Mouse (Mus musculus): ENCODE measurements around the gene Cdc7. TPM values are rescaled to one million over a fixed set of nuclear protein-coding genes. Genes with fewer than 3 reads are reported as not detected.

Cdc7 gene
- polyA plus RNA-seq, 1 experiment from 2014 or later = 41.1 TPM

GRCm38 (mm10) chr5:106996539-106997244 is 32.6 kb downstream of the Cdc7 start:
- H3K4me1 ChIP-seq (replicated peaks) = peaks cover 7% of the 10 kb centered on the region
- H3K9me3 ChIP-seq = no peaks in the 10 kb centered on the region
- H3K27me3 ChIP-seq = 0 out of 2 replicates have a peak, but pooled peaks cover 3% of the 10 kb centered on the region
- WGBS = 67% methylated on average over 7 of the region's 7 CpGs
- no peak overlapping the region for H3K4me3 ChIP-seq
- no peak overlapping the region for H3K27ac ChIP-seq
- H3K9ac ChIP-seq = no peak overlapping the region
- no peak for ATAC-seq (ENCODE audit: low FRiP score)
- H3K36me3 ChIP-seq = no peaks in the 10 kb centered on the region
- H3K4me2 ChIP-seq = no peak overlapping the region

- WGBS = 47% methylated on average over 11 of the region's 11 CpGs
- H3K4me3 ChIP-seq = no peak overlapping the region
- peak overlapping the region; percentile 35 for H3K27ac ChIP-seq
- no peak overlapping the region for H3K4me2 ChIP-seq
- peaks cover 6% of the 10 kb centered on the region; the same call in 1 of the 2 replicates for H3K9me3 ChIP-seq
- H3K9ac ChIP-seq = no peak overlapping the region
- peak; percentile 36; the same call in 1 of the 2 replicates for ATAC-seq (ENCODE audit: low FRiP score)
- no peaks in the 10 kb centered on the region for H3K27me3 ChIP-seq
- H3K36me3 ChIP-seq = no peaks in the 10 kb centered on the region
- H3K4me1 ChIP-seq (replicated peaks) = peaks cover 8% of the 10 kb centered on the region
These were observed 37.4 kb downstream of the Cdc7 start for GRCm38 (mm10) chr5:107001396-107002090.

GRCm38 (mm10) chr5:107002091-107002416 is 37.9 kb downstream of the Cdc7 start:
- no peak for ATAC-seq (ENCODE audit: low FRiP score)
- 41% methylated on average over 5 of the region's 5 CpGs for WGBS
- H3K36me3 ChIP-seq = no peaks in the 10 kb centered on the region
- no peak overlapping the region for H3K4me3 ChIP-seq
- no peak overlapping the region for H3K4me2 ChIP-seq
- H3K4me1 ChIP-seq (replicated peaks) = peaks cover 8% of the 10 kb centered on the region
- no peak overlapping the region for H3K9ac ChIP-seq
- no peak overlapping the region for H3K27ac ChIP-seq
- H3K27me3 ChIP-seq = no peaks in the 10 kb centered on the region
- H3K9me3 ChIP-seq = peaks cover 6% of the 10 kb centered on the region; the same call in 1 of the 2 replicates

- H3K4me2 ChIP-seq = no peak overlapping the region
- 97% methylated on average over 3 of the region's 3 CpGs for WGBS
- no peak overlapping the region for H3K9ac ChIP-seq
- no peak overlapping the region for H3K27ac ChIP-seq
- H3K9me3 ChIP-seq = peaks cover 6% of the 10 kb centered on the region; the same call in 1 of the 2 replicates
- no peaks in the 10 kb centered on the region for H3K36me3 ChIP-seq
- no peaks in the 10 kb centered on the region for H3K27me3 ChIP-seq
- H3K4me3 ChIP-seq = no peak overlapping the region
- ATAC-seq (ENCODE audit: low FRiP score) = no peak
- H3K4me1 ChIP-seq (replicated peaks) = peaks cover 8% of the 10 kb centered on the region; the same call in 1 of the 2 replicates
These were observed 45.6 kb downstream of the Cdc7 start for GRCm38 (mm10) chr5:107009721-107010120.

- 79% methylated on average over 3 of the region's 3 CpGs for WGBS
These were observed 46.2 kb downstream of the Cdc7 start for GRCm38 (mm10) chr5:107010300-107010699.

GRCm38 (mm10) chr5:107011316-107012029 is 47.4 kb downstream of the Cdc7 start:
- no peak overlapping the region for H3K4me3 ChIP-seq
- H3K27me3 ChIP-seq = 0 out of 2 replicates have a peak, but pooled peaks cover 5% of the 10 kb centered on the region
- no peak overlapping the region for H3K4me2 ChIP-seq
- peaks cover 15% of the 10 kb centered on the region for H3K4me1 ChIP-seq (replicated peaks)
- H3K36me3 ChIP-seq = no peaks in the 10 kb centered on the region
- H3K27ac ChIP-seq = no peak overlapping the region
- WGBS = 68% methylated on average over 7 of the region's 7 CpGs
- H3K9ac ChIP-seq = no peak overlapping the region
- no peak for ATAC-seq (ENCODE audit: low FRiP score)
- no peaks in the 10 kb centered on the region for H3K9me3 ChIP-seq

More at GRCm38 (mm10) chr5:107010300-107010699, 46.2 kb downstream of the Cdc7 start:
- H3K9ac ChIP-seq = no peak overlapping the region
- peaks cover 6% of the 10 kb centered on the region; the same call in 1 of the 2 replicates for H3K9me3 ChIP-seq
- H3K27ac ChIP-seq = no peak overlapping the region
- H3K4me1 ChIP-seq (replicated peaks) = peaks cover 10% of the 10 kb centered on the region; the same call in 1 of the 2 replicates
- no peak overlapping the region for H3K4me3 ChIP-seq
- no peaks in the 10 kb centered on the region for H3K36me3 ChIP-seq
- 0 out of 2 replicates have a peak, but pooled peaks cover 1% of the 10 kb centered on the region for H3K27me3 ChIP-seq
- H3K4me2 ChIP-seq = no peak overlapping the region
- ATAC-seq (ENCODE audit: low FRiP score) = no peak

GRCm38 (mm10) chr5:107012030-107012715 is 48.1 kb downstream of the Cdc7 start:
- Histone ChIP-seq H3K4me2 (no peak overlapping the region), H3K27ac (no peak overlapping the region), H3K4me1 (replicated peaks) (peaks cover 15% of the 10 kb centered on the region), H3K9ac (no peak overlapping the region), H3K27me3 (0 out of 2 replicates have a peak, but pooled peaks cover 5% of the 10 kb centered on the region), H3K9me3 (no peaks in the 10 kb centered on the region), H3K36me3 (no peaks in the 10 kb centered on the region), H3K4me3 (no peak overlapping the region)
- 53% methylated on average over 11 of the region's 11 CpGs for WGBS
- no peak for ATAC-seq (ENCODE audit: low FRiP score)

- WGBS = 55% methylated on average over 2 of the region's 2 CpGs
- no peak overlapping the region for H3K9ac ChIP-seq
- no peak overlapping the region for H3K27ac ChIP-seq
- no peaks in the 10 kb centered on the region for H3K36me3 ChIP-seq
- H3K4me2 ChIP-seq = no peak overlapping the region
- H3K9me3 ChIP-seq = no peaks in the 10 kb centered on the region
- H3K4me3 ChIP-seq = no peak overlapping the region
- H3K4me1 ChIP-seq (replicated peaks) = peaks cover 15% of the 10 kb centered on the region
- no peak for ATAC-seq (ENCODE audit: low FRiP score)
- 0 out of 2 replicates have a peak, but pooled peaks cover 5% of the 10 kb centered on the region for H3K27me3 ChIP-seq
These were observed 49.3 kb downstream of the Cdc7 start for GRCm38 (mm10) chr5:107013393-107013792.

- Histone ChIP-seq H3K9ac (no peak overlapping the region), H3K36me3 (no peaks in the 10 kb centered on the region), H3K4me3 (no peak overlapping the region), H3K4me2 (no peak overlapping the region), H3K27me3 (0 out of 2 replicates have a peak, but pooled peaks cover 5% of the 10 kb centered on the region), H3K4me1 (replicated peaks) (peaks cover 15% of the 10 kb centered on the region), H3K9me3 (no peaks in the 10 kb centered on the region), H3K27ac (no peak overlapping the region)
- ATAC-seq (ENCODE audit: low FRiP score) = no peak
- WGBS = 91% methylated on average over 7 of the region's 7 CpGs
These were observed 50.0 kb downstream of the Cdc7 start for GRCm38 (mm10) chr5:107014146-107014545.

- H3K4me2 ChIP-seq = no peak overlapping the region
- 87% methylated on average over 2 of the region's 2 CpGs for WGBS
- ATAC-seq (ENCODE audit: low FRiP score) = no peak
- H3K36me3 ChIP-seq = no peaks in the 10 kb centered on the region
- no peaks in the 10 kb centered on the region for H3K9me3 ChIP-seq
- H3K27ac ChIP-seq = no peak overlapping the region
- 0 out of 2 replicates have a peak, but pooled peaks cover 5% of the 10 kb centered on the region for H3K27me3 ChIP-seq
- no peak overlapping the region for H3K4me3 ChIP-seq
- peaks cover 15% of the 10 kb centered on the region for H3K4me1 ChIP-seq (replicated peaks)
- H3K9ac ChIP-seq = no peak overlapping the region
These were observed 50.9 kb downstream of the Cdc7 start for GRCm38 (mm10) chr5:107015046-107015421.

GRCm38 (mm10) chr5:107015422-107016081 is 51.4 kb downstream of the Cdc7 start:
- Histone ChIP-seq H3K9me3 (no peaks in the 10 kb centered on the region), H3K36me3 (no peaks in the 10 kb centered on the region), H3K9ac (no peak overlapping the region), H3K4me2 (no peak overlapping the region), H3K27ac (no peak overlapping the region), H3K27me3 (0 out of 2 replicates have a peak, but pooled peaks cover 5% of the 10 kb centered on the region), H3K4me1 (replicated peaks) (peaks cover 15% of the 10 kb centered on the region), H3K4me3 (no peak overlapping the region)
- WGBS = 46% methylated on average over 10 of the region's 10 CpGs
- no peak for ATAC-seq (ENCODE audit: low FRiP score)

Data from hindbrain, embryonic 13.5 days (tissue).